Mouse (Mus musculus): ENCODE results near the gene Kansl2.

The Kansl2 gene

GRCm38 (mm10) chr15:98492102-98492501 is 42.0 kb downstream of the Kansl2 start, which contains the start of gene Olfr279:
Gene Olfr279, plus strand, starts transcription at chr15:98492402.
- no peak for DNase-seq

- DNase-seq = no peak
These were observed 42.7 kb downstream of the Kansl2 start for GRCm38 (mm10) chr15:98491332-98491731.

DNA sequence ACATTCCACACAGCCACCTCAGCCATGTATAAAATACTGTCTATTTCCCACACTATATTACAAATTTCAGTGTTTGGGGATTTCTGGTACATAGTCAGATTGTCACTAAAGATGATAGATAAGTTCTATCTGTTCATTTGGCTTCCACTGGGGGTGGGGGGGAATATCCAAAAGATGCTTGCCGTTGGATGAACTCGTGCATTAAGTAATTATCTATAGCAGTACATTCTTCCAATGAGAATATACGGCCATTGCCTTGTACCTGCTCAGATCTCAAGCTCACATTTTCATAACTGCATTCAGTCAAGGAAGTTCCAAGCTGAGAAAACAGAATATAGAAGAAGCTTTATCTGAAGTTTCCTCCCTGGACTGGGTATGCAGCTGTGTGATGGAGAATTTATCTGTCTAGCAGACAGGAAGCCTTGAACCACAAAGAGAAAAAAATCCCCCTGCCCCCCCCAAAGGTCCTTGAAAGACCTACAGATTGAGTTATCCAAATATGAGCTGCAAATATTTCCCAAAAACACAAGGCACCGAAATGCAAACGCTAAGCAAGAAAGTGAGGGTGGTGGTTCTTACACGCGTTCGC is 47.5 kb downstream of the Kansl2 start:
- no peak for DNase-seq

DNA sequence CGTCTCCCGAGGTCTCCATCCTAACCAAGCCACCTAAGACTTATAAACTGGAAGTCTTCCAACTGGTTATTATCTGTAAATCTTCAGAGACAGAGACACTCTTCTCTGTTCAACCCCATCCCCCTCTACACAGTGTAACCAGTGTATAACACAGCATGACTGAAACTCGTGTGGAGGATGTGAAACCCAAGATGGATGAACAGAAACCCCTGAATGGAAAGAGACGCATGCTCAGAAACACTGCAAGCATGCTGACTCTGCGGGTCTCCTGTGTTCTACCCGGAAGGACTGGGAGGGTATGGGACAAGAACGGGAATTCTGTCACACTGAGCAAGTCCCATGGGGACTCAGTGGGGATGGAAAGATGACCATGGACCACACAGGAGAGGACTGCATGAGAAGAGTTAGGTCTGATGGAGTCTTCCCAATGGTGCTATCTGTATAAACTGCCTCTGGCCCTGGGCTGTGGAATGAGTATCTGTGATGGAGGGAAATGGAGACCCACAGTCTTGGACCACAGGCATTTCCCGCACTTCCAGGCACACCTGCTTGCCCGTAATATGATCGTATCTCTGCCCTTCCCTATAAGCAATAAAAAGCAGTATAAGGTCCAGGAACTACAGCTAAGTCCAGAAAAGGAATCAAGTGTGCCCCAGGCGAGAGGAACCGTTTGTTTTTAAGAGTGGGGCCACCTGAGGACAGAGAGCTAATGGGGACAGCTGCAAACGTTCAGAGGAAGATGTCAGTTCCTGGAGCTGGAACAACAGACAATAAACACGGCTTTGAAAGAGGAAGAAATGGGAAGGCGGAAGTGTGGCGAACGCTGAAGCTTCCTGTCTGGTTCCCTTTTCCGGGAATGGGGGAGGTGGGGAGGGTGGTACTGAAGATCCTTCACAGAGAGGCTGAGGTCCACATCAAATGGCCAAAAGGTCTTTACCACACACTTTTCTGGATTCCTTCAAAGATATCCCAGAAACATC is 49.9 kb downstream of the Kansl2 start:
- no peak for DNase-seq

DNA sequence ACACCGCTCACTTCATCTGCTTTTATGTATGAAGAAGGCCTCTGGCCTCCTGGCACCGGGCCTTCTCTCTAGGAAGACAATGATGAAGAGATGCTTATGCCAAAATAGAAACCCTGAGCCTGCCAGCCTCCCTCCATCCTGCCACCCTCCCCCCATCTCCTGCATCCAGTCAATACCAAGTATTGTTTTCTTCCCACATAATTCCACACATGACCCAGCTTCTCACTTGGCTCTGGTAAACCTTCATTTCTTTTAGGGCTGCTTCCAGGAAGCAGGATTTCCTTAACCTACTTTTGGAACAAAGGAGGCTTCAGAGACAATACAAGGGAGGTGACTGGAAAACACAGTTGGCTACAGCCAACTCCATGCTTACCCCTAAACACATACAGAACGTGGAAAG is 51.4 kb downstream of the Kansl2 start, which contains the start of gene Lalba:
Gene Lalba (minus strand): TSS at position 21 of the 400 bp plus-strand sequence.
- no peak for DNase-seq

GRCm38 (mm10) chr15:98479568-98480102 is 54.4 kb downstream of the Kansl2 start:
- DNase-seq = no peak

- no peak for DNase-seq
These were observed 57.8 kb downstream of the Kansl2 start for GRCm38 (mm10) chr15:98476281-98476680.

DNA sequence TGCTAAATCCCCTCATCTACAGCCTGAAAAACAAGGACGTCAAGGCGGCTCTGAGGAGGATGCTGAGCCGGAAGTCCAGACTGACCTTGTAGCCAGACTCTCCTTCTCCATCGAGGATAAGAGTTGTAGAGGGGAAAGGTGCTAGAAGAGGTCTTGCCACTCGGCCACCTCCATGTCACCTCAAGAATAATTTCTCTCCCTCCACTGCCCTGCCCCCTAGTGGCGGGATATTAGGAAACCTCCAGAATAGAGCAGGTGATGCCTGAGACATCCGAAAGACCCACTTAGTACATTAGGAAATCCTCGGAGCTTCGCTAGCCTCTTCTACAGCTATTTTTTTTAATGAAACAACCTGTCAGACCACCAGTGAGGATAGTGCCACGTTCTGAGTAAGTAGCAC is 58.7 kb downstream of the Kansl2 start:
- DNase-seq = peak; percentile 34

GRCm38 (mm10) chr15:98474958-98475357 is 59.1 kb downstream of the Kansl2 start:
- DNase-seq = no peak

- DNase-seq = no peak
These were observed 62.5 kb downstream of the Kansl2 start for GRCm38 (mm10) chr15:98471539-98471938.

DNA sequence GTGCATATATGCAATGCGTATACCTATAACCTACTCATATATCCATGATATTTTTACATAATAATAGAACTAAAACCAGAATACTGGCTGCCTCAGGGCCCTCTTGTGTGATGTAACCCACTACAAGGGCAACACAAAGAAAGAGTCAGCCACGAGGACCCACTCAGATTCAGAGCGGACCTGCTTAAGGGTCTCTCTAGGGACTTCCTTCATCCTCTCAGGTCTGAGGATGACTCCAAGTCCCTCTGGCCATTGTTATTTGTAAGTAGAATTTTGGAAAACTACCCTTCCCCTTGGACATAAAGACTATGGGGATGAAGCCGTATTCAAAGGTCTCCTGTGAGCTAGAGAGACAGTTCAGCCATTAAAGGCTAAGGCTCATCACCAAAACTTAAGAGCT is 64.5 kb downstream of the Kansl2 start, which contains the start of gene OR5BS1P:
Gene OR5BS1P (plus strand): TSS at position 301 of the 400 bp plus-strand sequence.
- DNase-seq = no peak
